Mouse (Mus musculus): ENCODE results near the gene Ptprt.

- TF ChIP-seq GATA1 (IDR thresholded peaks at IDR 0.05; ENCODE audit: borderline replicate concordance, low read length) (no peak), FLI1 (IDR thresholded peaks at IDR 0.05; ENCODE audit: low read length) (no peak)
These were observed 331.5 kb downstream of the Ptprt start for GRCm38 (mm10) chr2:162329430-162329829.

Data from megakaryocyte, embryonic 14.5 days (primary cell).